Mouse (Mus musculus): ENCODE results near the gene 4933411K16Rik. TPM values are rescaled to one million over a fixed set of nuclear protein-coding genes. Genes with fewer than 3 reads are reported as not detected.
"Not testable (repeated sequence)": the region's sequence is repeated elsewhere in the genome, so short reads cannot be mapped to it uniquely, and the experiment has no call there.

The 4933411K16Rik gene
- polyA plus RNA-seq, 1 experiment from 2014 or later, result not detected

GRCm38 (mm10) chr19:42069241-42069525 is 17.1 kb downstream of the 4933411K16Rik start:
- no peak overlapping the region for H3K4me2 ChIP-seq
- no peaks in the 10 kb centered on the region; the same call in 1 of the 2 replicates for H3K36me3 ChIP-seq (replicated peaks)
- no peak overlapping the region for H3K9ac ChIP-seq
- H3K4me3 ChIP-seq, result no peak overlapping the region
- no peak overlapping the region for H3K27ac ChIP-seq
- H3K4me1 ChIP-seq, result no peaks in the 10 kb centered on the region
- 51% methylated on average over 6 of the region's 6 CpGs for WGBS
- no peak for ATAC-seq (replicated peaks)
- H3K27me3 ChIP-seq (replicated peaks), result no peaks in the 10 kb centered on the region
- no peaks in the 10 kb centered on the region for H3K9me3 ChIP-seq

GRCm38 (mm10) chr19:42071221-42071620 is 19.2 kb downstream of the 4933411K16Rik start:
- Histone ChIP-seq H3K4me2 (no peak overlapping the region), H3K36me3 (replicated peaks) (peaks cover 7% of the 10 kb centered on the region; the same call in 1 of the 2 replicates), H3K27ac (no peak overlapping the region), H3K27me3 (replicated peaks) (no peaks in the 10 kb centered on the region), H3K9me3 (no peaks in the 10 kb centered on the region), H3K4me1 (no peaks in the 10 kb centered on the region), H3K9ac (no peak overlapping the region), H3K4me3 (no peak overlapping the region)
- ATAC-seq (replicated peaks), result no peak
- 77% methylated on average over 7 of the region's 7 CpGs for WGBS

- no peak overlapping the region for H3K4me2 ChIP-seq
- H3K9me3 ChIP-seq, result no peaks in the 10 kb centered on the region
- no peak overlapping the region for H3K27ac ChIP-seq
- H3K36me3 ChIP-seq (replicated peaks), result peaks cover 12% of the 10 kb centered on the region; the same call in 1 of the 2 replicates
- ATAC-seq (replicated peaks), result no peak
- 84% methylated on average over 15 of the region's 15 CpGs for WGBS
- H3K4me3 ChIP-seq, result no peak overlapping the region
- no peak overlapping the region for H3K9ac ChIP-seq
- no peaks in the 10 kb centered on the region for H3K4me1 ChIP-seq
- no peaks in the 10 kb centered on the region for H3K27me3 ChIP-seq (replicated peaks)
Measured at GRCm38 (mm10) chr19:42071886-42072608, 20.0 kb downstream of the 4933411K16Rik start.

- Histone ChIP-seq H3K9ac (no peak overlapping the region), H3K4me3 (no peak overlapping the region), H3K36me3 (replicated peaks) (peaks cover 16% of the 10 kb centered on the region), H3K4me2 (no peak overlapping the region), H3K27ac (no peak overlapping the region), H3K9me3 (no peaks in the 10 kb centered on the region), H3K4me1 (no peaks in the 10 kb centered on the region), H3K27me3 (replicated peaks) (no peaks in the 10 kb centered on the region)
- 82% methylated on average over 7 of the region's 7 CpGs for WGBS
- no peak for ATAC-seq (replicated peaks)
Measured at GRCm38 (mm10) chr19:42072802-42073201, 20.8 kb downstream of the 4933411K16Rik start.

- Histone ChIP-seq H3K9me3 (no peaks in the 10 kb centered on the region), H3K4me3 (no peak overlapping the region), H3K27me3 (replicated peaks) (no peaks in the 10 kb centered on the region), H3K4me2 (no peak overlapping the region), H3K4me1 (no peaks in the 10 kb centered on the region), H3K36me3 (replicated peaks) (peaks cover 20% of the 10 kb centered on the region), H3K27ac (no peak overlapping the region), H3K9ac (no peak overlapping the region)
- ATAC-seq (replicated peaks), result no peak
- WGBS, result 85% methylated on average over 2 of the region's 2 CpGs
Measured at GRCm38 (mm10) chr19:42075051-42075450, 23.0 kb downstream of the 4933411K16Rik start.

- H3K27ac ChIP-seq, result no peak overlapping the region
- WGBS, result 85% methylated on average over 16 of the region's 16 CpGs
- H3K27me3 ChIP-seq (replicated peaks), result no peaks in the 10 kb centered on the region
- H3K36me3 ChIP-seq (replicated peaks), result peaks cover 20% of the 10 kb centered on the region
- H3K4me2 ChIP-seq, result no peak overlapping the region
- no peak for ATAC-seq (replicated peaks)
- H3K9me3 ChIP-seq, result no peaks in the 10 kb centered on the region
- no peak overlapping the region for H3K4me3 ChIP-seq
- no peak overlapping the region for H3K9ac ChIP-seq
- H3K4me1 ChIP-seq, result no peaks in the 10 kb centered on the region
Measured at GRCm38 (mm10) chr19:42075992-42076391, 23.9 kb downstream of the 4933411K16Rik start.

GRCm38 (mm10) chr19:42078566-42078965 is 26.5 kb downstream of the 4933411K16Rik start:
- H3K4me2 ChIP-seq, result no peak overlapping the region
- H3K27ac ChIP-seq, result no peak overlapping the region
- H3K4me3 ChIP-seq, result no peak overlapping the region
- no peaks in the 10 kb centered on the region for H3K27me3 ChIP-seq (replicated peaks)
- 97% methylated on average over 8 of the region's 8 CpGs for WGBS
- no peak for ATAC-seq (replicated peaks)
- peaks cover 20% of the 10 kb centered on the region for H3K36me3 ChIP-seq (replicated peaks)
- H3K9me3 ChIP-seq, result no peaks in the 10 kb centered on the region
- H3K4me1 ChIP-seq, result no peaks in the 10 kb centered on the region
- H3K9ac ChIP-seq, result no peak overlapping the region

- Histone ChIP-seq H3K4me1 (no peaks in the 10 kb centered on the region), H3K4me2 (no peak overlapping the region), H3K4me3 (no peak overlapping the region), H3K27ac (no peak overlapping the region), H3K9ac (no peak overlapping the region), H3K9me3 (no peaks in the 10 kb centered on the region), H3K27me3 (replicated peaks) (no peaks in the 10 kb centered on the region), H3K36me3 (replicated peaks) (peaks cover 20% of the 10 kb centered on the region)
- ATAC-seq (replicated peaks), result no peak
- WGBS, result 95% methylated on average over 12 of the region's 12 CpGs
Measured at GRCm38 (mm10) chr19:42079006-42079405, 27.0 kb downstream of the 4933411K16Rik start.

GRCm38 (mm10) chr19:42079950-42080349 is 27.9 kb downstream of the 4933411K16Rik start:
- Histone ChIP-seq H3K4me1 (peaks cover 5% of the 10 kb centered on the region), H3K36me3 (replicated peaks) (peaks cover 20% of the 10 kb centered on the region), H3K27ac (no peak overlapping the region), H3K4me3 (no peak overlapping the region), H3K9ac (no peak overlapping the region), H3K9me3 (no peaks in the 10 kb centered on the region), H3K4me2 (no peak overlapping the region), H3K27me3 (replicated peaks) (no peaks in the 10 kb centered on the region)
- no peak for ATAC-seq (replicated peaks)
- 81% methylated on average over 5 of the region's 5 CpGs for WGBS

GRCm38 (mm10) chr19:42080469-42080868 is 28.4 kb downstream of the 4933411K16Rik start:
- Histone ChIP-seq H3K4me3 (no peak overlapping the region), H3K27me3 (replicated peaks) (no peaks in the 10 kb centered on the region), H3K9me3 (no peaks in the 10 kb centered on the region), H3K4me2 (no peak overlapping the region), H3K9ac (no peak overlapping the region), H3K36me3 (replicated peaks) (peaks cover 20% of the 10 kb centered on the region), H3K27ac (no peak overlapping the region), H3K4me1 (peaks cover 7% of the 10 kb centered on the region)
- 72% methylated on average over 11 of the region's 11 CpGs for WGBS
- no peak for ATAC-seq (replicated peaks)

- 93% methylated on average over 5 of the region's 5 CpGs for WGBS
Measured at GRCm38 (mm10) chr19:42081613-42082012, 29.6 kb downstream of the 4933411K16Rik start.

GRCm38 (mm10) chr19:42085690-42086089 is 33.6 kb downstream of the 4933411K16Rik start:
- Histone ChIP-seq H3K4me2 (peak overlapping the region; percentile 92), H3K27me3 (replicated peaks) (no peaks in the 10 kb centered on the region), H3K4me3 (peak overlapping the region; percentile 74), H3K27ac (peak overlapping the region; percentile 85), H3K9ac (peak overlapping the region; percentile 80), H3K36me3 (replicated peaks) (no peaks in the 10 kb centered on the region), H3K4me1 (peaks cover 23% of the 10 kb centered on the region), H3K9me3 (no peaks in the 10 kb centered on the region)
- 7% methylated on average over 10 of the region's 10 CpGs for WGBS
- ATAC-seq (replicated peaks), result peak; percentile 1; the same call in 1 of the 2 replicates

More at GRCm38 (mm10) chr19:42081613-42082012, 29.6 kb downstream of the 4933411K16Rik start:
- not testable (repeated sequence) for ATAC-seq (replicated peaks); H3K4me3 ChIP-seq; H3K27ac ChIP-seq; H3K9ac ChIP-seq; H3K4me2 ChIP-seq; H3K9me3 ChIP-seq; H3K27me3 ChIP-seq (replicated peaks); H3K36me3 ChIP-seq (replicated peaks)
- peaks cover 12% of the 10 kb centered on the region for H3K4me1 ChIP-seq

- peak; percentile 85 for ATAC-seq (replicated peaks)
- no peaks in the 10 kb centered on the region for H3K36me3 ChIP-seq (replicated peaks)
- no peaks in the 10 kb centered on the region for H3K9me3 ChIP-seq
- no peaks in the 10 kb centered on the region for H3K27me3 ChIP-seq (replicated peaks)
- H3K27ac ChIP-seq, result peak within 1 kb of the TSS; percentile 85
- peaks cover 26% of the 10 kb centered on the region for H3K4me1 ChIP-seq
- peak within 1 kb of the TSS; percentile 92 for H3K4me2 ChIP-seq
- peak within 1 kb of the TSS; percentile 74 for H3K4me3 ChIP-seq
- under 1% methylated on average over 21 of the region's 21 CpGs for WGBS
- H3K9ac ChIP-seq, result peak within 1 kb of the TSS; percentile 80
Measured at GRCm38 (mm10) chr19:42086166-42086565, 34.1 kb downstream of the 4933411K16Rik start, which contains the start of gene Morn4. Gene Morn4, minus strand, starts transcription at chr19:42086357.

Measured in midbrain, embryonic 15.5 days (tissue).